Mouse (Mus musculus) limb, embryonic 14.5 days (tissue): ENCODE measurements around the gene Zfp839. TPM values are rescaled to one million over a fixed set of nuclear protein-coding genes. Genes with fewer than 3 reads are reported as not detected.
A peak's percentile ranks its signal among the peaks of the same experiment; 100 is the strongest.

ENCODE experiments used
- ATAC-seq: fragments of 200-750 bp; cut with Nextera tagmentation; 2 replicates; pipeline ENCODE4 v1.8.0; 2017; ENCODE audit warnings: low read depth, moderate number of reproducible peaks, moderate TSS enrichment; ENCODE audit not compliant: low FRiP score
- DNase-seq: peaks from one replicate; pipeline ENCODE4 v3.0.0-alpha.2; 2015; ENCODE audit warnings: low spot score
- H3K27ac ChIP-seq: fragments of 300-500 bp; sonication (generic); replicated peaks from 2 replicates; pipeline ENCODE4 v1.5.1; 2014; ENCODE audit warnings: low read depth, mild to moderate bottlenecking, low read length, moderate library complexity, mixed read lengths
- H3K27me3 ChIP-seq: fragments of 300-500 bp; sonication (generic); 2 replicates; pipeline ENCODE4 v1.6.1; 2014; ENCODE audit warnings: low read length, mixed read lengths; ENCODE audit not compliant: control insufficient read depth, insufficient read depth
- H3K36me3 ChIP-seq: fragments of 300-500 bp; sonication (generic); 2 replicates; pipeline ENCODE4 v1.6.1; 2014; ENCODE audit warnings: mild to moderate bottlenecking, low read length, moderate library complexity, mixed read lengths; ENCODE audit not compliant: control insufficient read depth, insufficient read depth
- H3K4me1 ChIP-seq: fragments of 300-500 bp; sonication (generic); 2 replicates; pipeline ENCODE4 v1.6.1; 2014; ENCODE audit warnings: antibody characterized with exemption, low read length, mixed read lengths; ENCODE audit not compliant: control insufficient read depth, insufficient read depth
- H3K4me2 ChIP-seq: fragments of 300-500 bp; sonication (generic); replicated peaks from 2 replicates; pipeline ENCODE4 v1.6.1; 2014; ENCODE audit warnings: low read depth, mild to moderate bottlenecking, low read length, moderate library complexity; ENCODE audit not compliant: severe bottlenecking
- H3K4me3 ChIP-seq: fragments of 300-500 bp; sonication (generic); replicated peaks from 2 replicates; pipeline ENCODE4 v1.5.1; 2014; ENCODE audit warnings: low read length
- H3K9ac ChIP-seq: fragments of 300-500 bp; sonication (generic); 2 replicates; pipeline ENCODE4 v1.6.1; 2014; ENCODE audit warnings: mild to moderate bottlenecking, low read depth, low read length, moderate library complexity; ENCODE audit not compliant: severe bottlenecking
- H3K9me3 ChIP-seq: fragments of 300-500 bp; sonication (generic); 2 replicates; pipeline ENCODE4 v1.6.1; 2016; ENCODE audit warnings: low read length; ENCODE audit not compliant: control insufficient read depth
- POLR2A ChIP-seq: fragments of 200-500 bp; IDR thresholded peaks from 2 replicates; pipeline ENCODE4 v1.8.0; 2012; ENCODE audit warnings: inconsistent platforms, mild to moderate bottlenecking, moderate library complexity, borderline replicate concordance; ENCODE audit not compliant: insufficient read depth, insufficient read length; ENCODE audit errors: extremely low read depth
- WGBS: fragments of 180-500 bp; shearing (Covaris S2); extraction: QIAGEN DNeasy Blood & Tissue Kit; methylation state at CpG from one replicate; pipeline ENCODE4 v1.1.7; 2014; 5-methylcytosine and 5-hydroxymethylcytosine counted together
- polyA plus RNA-seq, 2 experiments: library from polyadenylated mRNA; depleted of rRNA in 1 of 2; stranded (reverse) in 1 of 2; unstranded in 1 of 2; fragments of >200 nt; fragmentation: Nextera tagmentation in 1 of 2; extraction: Ambion mirVana in 1 of 2; gene quantifications; 2 replicates each; pipeline versions ENCODE4 v1.2.1 to v1.2.3; 2012 to 2014

Gene Zfp839
- polyA plus RNA-seq, 2 experiments = 3.9 to 10.0 TPM

GRCm38 (mm10) chr12:110845131-110845880 is 4.7 kb upstream of the Zfp839 start:
- Histone ChIP-seq H3K4me2 (peak overlapping the region; percentile 58), H3K4me1 (peaks cover 8% of the 10 kb centered on the region; the same call in 1 of the 2 replicates), H3K27me3 (peaks cover 5% of the 10 kb centered on the region; the same call in 1 of the 2 replicates), H3K4me3 (peak overlapping the region; percentile 39), H3K36me3 (no peaks in the 10 kb centered on the region), H3K27ac (no peak overlapping the region), H3K9ac (peak overlapping the region; percentile 25), H3K9me3 (no peaks in the 10 kb centered on the region)
- WGBS = 1% methylated on average over 36 of the region's 36 CpGs
- no peak for TF ChIP-seq POLR2A
- ATAC-seq (peak; percentile 77), DNase-seq (peak; percentile 94)

- H3K27me3 ChIP-seq = peaks cover 5% of the 10 kb centered on the region; the same call in 1 of the 2 replicates
- H3K4me1 ChIP-seq = peaks cover 14% of the 10 kb centered on the region; the same call in 1 of the 2 replicates
- H3K4me3 ChIP-seq = peak overlapping the region; percentile 39
- H3K9ac ChIP-seq = no peak overlapping the region
- H3K27ac ChIP-seq = no peak overlapping the region
- H3K4me2 ChIP-seq = peak overlapping the region; percentile 58; the same call in 1 of the 2 replicates
- H3K36me3 ChIP-seq = no peaks in the 10 kb centered on the region
- WGBS = 70% methylated on average over 6 of the region's 6 CpGs
- no peak for TF ChIP-seq POLR2A
- H3K9me3 ChIP-seq = no peaks in the 10 kb centered on the region
- ATAC-seq (no peak), DNase-seq (no peak)
These were observed 3.8 kb upstream of the Zfp839 start for GRCm38 (mm10) chr12:110846191-110846765.

- Histone ChIP-seq H3K27ac (peak overlapping the region; percentile 83), H3K9me3 (no peaks in the 10 kb centered on the region), H3K36me3 (peaks cover 11% of the 10 kb centered on the region), H3K4me2 (peak overlapping the region; percentile 73), H3K9ac (peak overlapping the region; percentile 97), H3K4me1 (peaks cover 10% of the 10 kb centered on the region; the same call in 1 of the 2 replicates), H3K4me3 (peak overlapping the region; percentile 88), H3K27me3 (peaks cover 5% of the 10 kb centered on the region; the same call in 1 of the 2 replicates)
- 9% methylated on average over 9 of the region's 9 CpGs for WGBS
- ATAC-seq = no peak
- TF ChIP-seq POLR2A = no peak
- no peak for DNase-seq
These were observed 840 bp downstream of the Zfp839 start for GRCm38 (mm10) chr12:110850929-110851256.

- Histone ChIP-seq H3K4me3 (peak overlapping the region; percentile 88), H3K4me2 (peak overlapping the region; percentile 73), H3K9ac (peak overlapping the region; percentile 97; the same call in 1 of the 2 replicates), H3K27me3 (peaks cover 5% of the 10 kb centered on the region; the same call in 1 of the 2 replicates), H3K27ac (no peak overlapping the region), H3K4me1 (peaks cover 7% of the 10 kb centered on the region; the same call in 1 of the 2 replicates), H3K36me3 (peaks cover 15% of the 10 kb centered on the region), H3K9me3 (no peaks in the 10 kb centered on the region)
- no peak for DNase-seq
- 79% methylated on average over 12 of the region's 12 CpGs for WGBS
- TF ChIP-seq POLR2A = no peak
- ATAC-seq = no peak
These were observed 1.4 kb downstream of the Zfp839 start for GRCm38 (mm10) chr12:110851414-110851813.

- H3K27ac ChIP-seq = no peak overlapping the region
- H3K4me1 ChIP-seq = peaks cover 7% of the 10 kb centered on the region; the same call in 1 of the 2 replicates
- DNase-seq (no peak), ATAC-seq (no peak)
- TF ChIP-seq POLR2A = no peak
- WGBS = 97% methylated on average over 1 of the region's 1 CpGs
- H3K36me3 ChIP-seq = peaks cover 15% of the 10 kb centered on the region
- H3K4me2 ChIP-seq = no peak overlapping the region
- H3K9ac ChIP-seq = no peak overlapping the region
- peaks cover under 1% of the 10 kb centered on the region; the same call in 1 of the 2 replicates for H3K27me3 ChIP-seq
- H3K4me3 ChIP-seq = no peak overlapping the region
- no peaks in the 10 kb centered on the region for H3K9me3 ChIP-seq
These were observed 1.9 kb downstream of the Zfp839 start for GRCm38 (mm10) chr12:110851923-110852322.
